Mouse (Mus musculus) ovary, adult 10 weeks (tissue): ENCODE data around the gene Gm2663. TPM values are rescaled to one million over a fixed set of nuclear protein-coding genes. Genes with fewer than 3 reads are reported as not detected.

Experiments
- polyA plus RNA-seq: library from polyadenylated mRNA; stranded (reverse); fragments of 350-450 nt; fragmentation: Illumina TruSeq; extraction: RNeasy Lipid Tissue Mini Kit (QIAGEN cat#74804); gene quantifications from one replicate; pipeline ENCODE4 v1.2.3, GENCODE M21; 2014

The Gm2663 gene
- polyA plus RNA-seq: not detected

DNA sequence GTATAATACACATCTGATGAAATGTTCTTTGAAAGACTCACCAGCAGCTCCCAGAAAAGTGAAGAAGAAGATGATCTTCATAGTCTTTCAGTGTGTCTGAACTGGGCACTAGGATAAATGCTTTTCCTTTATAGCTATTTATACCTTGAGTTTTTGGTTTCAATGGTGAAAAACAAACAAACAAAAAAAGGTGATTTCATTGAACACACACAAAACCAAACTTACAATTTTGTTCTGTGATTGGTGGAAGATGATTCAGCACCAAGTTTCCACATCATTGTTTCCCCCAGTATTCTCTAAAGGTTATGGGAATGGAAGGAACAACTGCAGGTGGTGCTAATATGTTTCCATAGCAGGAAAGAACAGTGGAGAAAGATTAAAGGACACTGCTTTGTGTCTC is at the start of gene Gm2663:
Gm2663 (minus strand) TSS at position 101 of the 400 bp plus-strand sequence.

DNA sequence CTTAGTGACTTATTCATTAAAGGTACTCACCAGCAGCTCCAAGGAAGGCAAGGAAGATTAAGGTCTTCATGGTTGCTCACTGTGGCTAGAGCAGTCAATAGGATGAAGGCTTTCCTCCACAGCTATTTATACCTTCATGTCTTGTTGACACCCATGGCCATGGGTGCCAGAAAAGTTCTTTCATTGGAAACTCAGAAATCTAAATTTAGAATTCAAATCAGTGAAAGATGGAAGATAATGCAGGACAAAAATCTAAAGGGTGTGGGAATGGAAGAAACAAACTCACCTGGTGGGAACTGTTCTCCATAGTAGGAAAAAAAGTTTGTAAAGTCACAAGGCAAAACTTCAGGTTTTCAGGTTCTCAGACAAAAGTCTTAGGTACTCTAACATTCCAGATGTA is 36.1 kb upstream of the Gm2663 start, which contains the start of gene 2210010C04Rik:
2210010C04Rik (minus strand) TSS at position 101 of the 400 bp plus-strand sequence.

DNA sequence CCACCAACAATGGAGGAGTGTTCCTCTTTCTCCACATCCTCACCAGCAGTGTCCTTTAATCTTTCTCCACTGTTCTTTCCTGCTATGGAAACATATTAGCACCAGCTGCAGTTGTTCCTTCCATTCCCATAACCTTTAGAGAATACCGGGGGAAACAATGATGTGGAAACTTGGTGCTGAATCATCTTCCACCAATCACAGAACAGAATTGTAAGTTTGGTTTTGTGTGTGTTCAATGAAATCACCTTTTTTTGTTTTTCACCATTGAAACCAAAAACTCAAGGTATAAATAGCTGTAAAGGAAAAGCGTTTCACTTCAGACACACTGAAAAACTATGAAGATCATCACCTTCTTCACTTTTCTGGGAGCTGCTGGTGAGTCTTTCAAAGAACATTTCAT is 34.8 kb downstream of the Gm2663 start, which contains the start of gene 1810009J06Rik:
1810009J06Rik (plus strand) TSS at position 301 of the 400 bp plus-strand sequence.

DNA sequence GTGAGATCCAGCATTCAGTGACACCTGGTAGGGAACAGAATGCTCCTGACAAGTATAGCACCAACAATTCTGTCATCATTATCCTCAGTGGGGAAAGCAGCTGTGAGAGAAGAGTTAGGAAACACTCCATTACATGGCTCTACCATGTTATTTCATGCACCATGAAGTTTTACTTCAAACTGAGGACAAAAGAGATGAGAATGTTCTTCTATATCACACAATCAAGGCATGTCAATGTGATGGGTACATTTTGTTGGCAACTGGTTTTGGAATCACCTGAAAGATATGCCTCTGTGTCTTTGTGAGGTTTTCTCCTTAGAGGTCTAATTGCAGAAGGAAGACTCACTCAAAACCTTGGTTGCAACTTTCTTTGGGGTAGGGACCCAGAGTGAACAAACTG is 47.5 kb downstream of the Gm2663 start, which contains the start of gene Gm4744:
Gm4744 (minus strand) TSS at position 101 of the 400 bp plus-strand sequence.

Other genes with a start within 250 kb of the Gm2663 start
- gene Moxd2, start 112.0 kb downstream of the Gm2663 start, polyA plus RNA-seq: not detected
- gene Prss58, start 99.1 kb downstream of the Gm2663 start, polyA plus RNA-seq: not detected
- gene 1700074P13Rik, start 58.9 kb downstream of the Gm2663 start, polyA plus RNA-seq: not detected
- gene Gm4744, start 47.6 kb downstream of the Gm2663 start, polyA plus RNA-seq: not detected
- not detected for gene 1810009J06Rik, start 34.7 kb downstream of the Gm2663 start, polyA plus RNA-seq
- 0.63 TPM for gene 2210010C04Rik, start 36.0 kb upstream of the Gm2663 start, polyA plus RNA-seq